Comparison of ENCODE assay signal across 10 mouse cellular contexts in the genomic region with DNA sequence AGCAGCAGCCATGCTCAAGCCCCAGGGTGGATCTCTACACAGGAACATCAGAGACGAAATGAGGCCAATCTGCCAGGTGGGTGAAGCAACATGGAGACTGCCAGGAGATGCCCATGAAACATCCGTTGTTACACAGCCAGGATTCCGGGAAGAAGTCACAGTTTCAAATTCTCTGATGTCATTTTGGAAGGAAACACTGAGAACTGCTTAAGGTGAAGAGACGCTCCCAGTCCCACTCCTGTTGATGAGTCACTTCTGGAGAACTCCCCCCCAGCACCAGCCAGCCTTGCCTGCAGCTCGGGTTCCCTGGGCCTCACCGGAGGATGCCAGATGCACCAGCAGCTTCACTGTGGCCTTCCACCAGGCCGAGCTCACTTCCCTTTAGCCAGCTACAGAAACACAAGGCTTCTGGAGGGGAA.
DNase-seq lines count a peak whose midpoint lies in the region; ATAC-seq lines count a peak whose summit lies in the region.
"Had no signal": no experiment of that assay in that cellular context is flagged by ENCODE, and none has a peak within 500 bp of the region (broad histone marks: within the 10 kb centered on the region; RNA-seq: fewer than 3 reads in every experiment).

No protein-coding gene starts in this region.

- H3K4me3 ChIP-seq in heart, embryonic 11.5 days (ENCODE audit: low read depth, low read length) = no peak overlapping the region
- H3K4me3 ChIP-seq: megakaryocyte, embryonic 14.5 days had no signal

- H3K36me3 ChIP-seq in heart, embryonic 11.5 days (ENCODE audit: control insufficient read depth, insufficient read depth, low read length) = no peaks in the 10 kb centered on the region

- 63% methylated on average over 7 of the region's 7 CpGs for WGBS in heart, embryonic 11.5 days (ENCODE audit: insufficient replicate concordance)

- H3K27me3 ChIP-seq in heart, embryonic 11.5 days (ENCODE audit: control insufficient read depth, insufficient read depth, low read length) = no peaks in the 10 kb centered on the region
- H3K27me3 ChIP-seq: megakaryocyte, embryonic 14.5 days had no signal

- H3K9ac ChIP-seq in heart, embryonic 11.5 days (ENCODE audit: low read depth, low read length) = no peak overlapping the region

- H3K27ac ChIP-seq in heart, embryonic 11.5 days (ENCODE audit: low read depth, low read length) = no peak overlapping the region

- H3K4me1 ChIP-seq in heart, embryonic 11.5 days (ENCODE audit: control insufficient read depth, insufficient read depth, low read length) = peaks cover 7% of the 10 kb centered on the region

- no peak overlapping the region for H3K4me2 ChIP-seq in heart, embryonic 11.5 days

- H3K9me3 ChIP-seq in heart, embryonic 11.5 days (replicated peaks; ENCODE audit: control insufficient read depth, low read length) = no peaks in the 10 kb centered on the region
- H3K9me3 ChIP-seq: megakaryocyte, embryonic 14.5 days had no signal

- no peak for ATAC-seq in heart, embryonic 11.5 days (replicated peaks; ENCODE audit: insufficient number of reproducible peaks, low FRiP score, low TSS enrichment)

- DNase-seq in heart, adult 11 months = peak; percentile 85
- peak; percentile 47 for DNase-seq in 416B (ENCODE audit: low read depth)
- peak; percentile 61 to 65 for DNase-seq in cerebellum, adult 18-20 months
- DNase-seq in gonadal fat pad, adult 2 months (ENCODE audit: low read depth) = peak; percentile 23
- no peak for DNase-seq in urinary bladder, postnatal 14 days (ENCODE audit: low spot score)
- no peak for DNase-seq in lung, adult 18-20 months
- no peak for DNase-seq in thymus, adult 18-20 months
- DNase-seq: kidney, adult 8-10 months had no signal

Comparison
In these comparisons a context has a peak if more than half of its experiments do, and no peak if none do; other contexts are left out.
1. DNase-seq: peak in heart, adult 11 months (single experiment), 416B (single experiment), cerebellum, adult 18-20 months (2 of 2) and gonadal fat pad, adult 2 months (single experiment); none in urinary bladder, postnatal 14 days (single experiment), lung, adult 18-20 months (0 of 2) and thymus, adult 18-20 months (0 of 2).